Mouse (Mus musculus) left cerebral cortex, postnatal 25 days (tissue): Measurements from ENCODE around the gene Gm3252. TPM values are rescaled to one million over a fixed set of nuclear protein-coding genes. Genes with fewer than 3 reads are reported as not detected.
"Not testable (repeated sequence)": the region's sequence is repeated elsewhere in the genome, so short reads cannot be mapped to it uniquely, and the experiment has no call there.

Source experiments
- DNase-seq, 2 experiments: peaks; one replicate each; pipeline ENCODE4 v3.0.0; 2022; ENCODE audit warnings: low spot score in 2 of 2, mixed read lengths in 1 of 2
- intact Hi-C: fragments of 180-260 bp; cut with DNase I; formaldehyde crosslinking; loops from one replicate; pipeline ENCODE4 v1.15.1; 2025
- total RNA-seq, 2 experiments: library from RNA; stranded (reverse); gene quantifications; 2 replicates each; pipeline ENCODE4 v1.2.3; 2021

The Gm3252 gene
- under 1 TPM in 1 of 2 experiments, not detected in 1; 0.43 TPM for total RNA-seq

GRCm38 (mm10) chr14:4726038-4726880 is at the start of gene Gm3252:
Gene Gm3252, plus strand, starts transcription at chr14:4726775.
- intact Hi-C loops, DNase-seq: not testable (repeated sequence)

- intact Hi-C loops, result not testable (repeated sequence)
Observed at GRCm38 (mm10) chr14:4708938-4709337, 17.6 kb upstream of the Gm3252 start, which contains the start of gene Gm7876. Gene Gm7876, plus strand, starts transcription at chr14:4709238.

GRCm38 (mm10) chr14:4776037-4776436 is 49.5 kb downstream of the Gm3252 start, which contains the start of gene Gm9602:
Gene Gm9602, plus strand, starts transcription at chr14:4776337.
- intact Hi-C loops, result not testable (repeated sequence)

More at GRCm38 (mm10) chr14:4708938-4709337, 17.6 kb upstream of the Gm3252 start, which contains the start of gene Gm7876:
- not testable (repeated sequence) for DNase-seq

More at GRCm38 (mm10) chr14:4776037-4776436, 49.5 kb downstream of the Gm3252 start, which contains the start of gene Gm9602:
- not testable (repeated sequence) for DNase-seq

Other genes starting within 250 kb of the Gm3252 start
- not detected for gene Gm3182, start 245.0 kb upstream of the Gm3252 start, total RNA-seq
- not detected for gene Gm3047, start 171.4 kb upstream of the Gm3252 start, total RNA-seq
- gene Gm8159, start 94.4 kb upstream of the Gm3252 start, total RNA-seq, result under 1 TPM; 0.32 to 0.44 TPM
- under 1 TPM in 1 of 2 experiments, not detected in 1; 0.23 TPM for gene Gm3239, start 62.6 kb upstream of the Gm3252 start, total RNA-seq
- gene Gm7876, start 17.5 kb upstream of the Gm3252 start, total RNA-seq, result not detected
- not detected for gene Gm9602, start 49.6 kb downstream of the Gm3252 start, total RNA-seq
- gene Gm3269, start 111.3 kb downstream of the Gm3252 start, total RNA-seq, result not detected
- gene Gm3264, start 128.8 kb downstream of the Gm3252 start, total RNA-seq, result not detected
- gene Gm3278, start 165.6 kb downstream of the Gm3252 start, total RNA-seq, result not detected